Mouse (Mus musculus) left cerebral cortex, adult 11 months (tissue): ENCODE data around the gene Nanos1.

Experiments used
- DNase-seq: peaks from one replicate; pipeline ENCODE4 v3.0.0; 2022; ENCODE audit warnings: low spot score

Gene Nanos1

GRCm38 (mm10) chr19:60788214-60788960 lies 32.6 kb downstream of the Nanos1 start:
- DNase-seq = no peak

GRCm38 (mm10) chr19:60789452-60789851 lies 33.7 kb downstream of the Nanos1 start:
- DNase-seq = no peak

DNA sequence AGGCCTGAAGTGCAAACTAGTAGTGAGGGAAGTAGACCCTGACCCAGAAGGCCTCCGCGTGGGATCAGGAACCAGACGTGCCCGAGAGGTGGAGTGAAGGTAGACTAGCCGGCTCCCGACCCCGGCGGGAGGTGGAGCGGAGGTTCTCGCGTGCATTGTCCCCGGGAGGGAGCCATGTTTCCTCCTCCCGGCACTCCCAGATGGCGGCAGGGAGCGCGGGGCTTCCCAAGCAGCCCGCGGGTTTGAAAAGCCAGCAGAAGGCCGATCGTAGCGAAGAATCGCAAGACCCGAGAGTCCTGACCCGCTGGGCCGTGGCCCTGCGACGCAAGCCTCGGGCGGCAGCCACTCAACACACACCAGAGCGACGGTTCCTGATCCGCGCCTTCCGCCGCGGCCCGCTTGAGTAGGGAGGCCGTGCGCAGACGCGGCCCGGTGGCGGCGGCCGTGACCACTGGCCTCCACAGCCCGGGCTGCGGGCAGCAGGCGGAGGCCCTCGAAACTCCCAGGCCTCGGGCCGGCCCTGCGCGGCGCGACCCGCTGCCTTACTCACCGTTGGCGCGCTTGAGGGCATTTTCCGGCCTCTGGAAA lies 34.2 kb downstream of the Nanos1 start:
- peak; percentile 25 for DNase-seq

GRCm38 (mm10) chr19:60790551-60791161 lies 34.9 kb downstream of the Nanos1 start, which contains the start of gene Eif3a:
Eif3a (minus strand) TSS chr19:60790658.
- DNase-seq = peak; percentile 90

DNA sequence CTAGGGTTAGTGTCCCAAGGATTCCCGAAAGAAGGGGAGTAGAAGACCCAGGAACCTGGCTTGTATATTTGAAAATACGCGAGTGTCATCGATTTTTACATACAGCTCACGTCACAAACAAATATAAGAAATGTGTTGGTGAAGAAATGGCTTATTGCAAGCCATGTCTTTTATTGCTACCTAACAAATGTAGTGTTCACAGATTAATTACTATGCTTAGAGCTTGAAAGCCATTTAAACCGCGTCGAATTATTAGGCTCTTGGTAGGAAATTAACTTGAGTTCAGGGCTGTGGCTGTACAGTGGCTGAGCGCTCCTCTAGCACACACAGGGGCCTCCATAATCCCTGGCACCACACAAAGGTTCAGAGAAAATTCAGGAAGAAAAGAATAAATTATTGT lies 35.4 kb downstream of the Nanos1 start:
- no peak for DNase-seq

GRCm38 (mm10) chr19:60793170-60793707 lies 37.5 kb downstream of the Nanos1 start:
- no peak for DNase-seq

DNA sequence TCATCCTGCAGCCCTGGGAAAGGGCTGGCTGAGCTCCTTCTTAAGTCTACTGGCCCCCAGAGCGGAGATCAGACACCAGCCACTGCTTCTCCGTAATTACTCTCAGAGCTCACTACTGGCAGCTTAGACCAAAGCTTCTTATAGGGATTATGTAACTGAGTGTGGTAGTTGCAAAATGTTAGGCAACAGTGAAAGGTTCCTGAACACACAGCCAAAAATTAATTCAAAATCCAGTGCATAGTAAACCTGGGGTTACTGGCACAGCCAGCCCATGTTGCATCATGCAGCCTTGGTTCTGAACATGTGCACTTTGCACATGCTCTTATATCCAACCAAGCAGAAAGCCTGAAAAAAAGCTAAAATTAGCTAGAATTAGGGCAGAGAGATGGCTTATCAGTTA lies 39.5 kb downstream of the Nanos1 start:
- DNase-seq = no peak

- DNase-seq = no peak
Measured at GRCm38 (mm10) chr19:60797415-60797814, 41.6 kb downstream of the Nanos1 start.

DNA sequence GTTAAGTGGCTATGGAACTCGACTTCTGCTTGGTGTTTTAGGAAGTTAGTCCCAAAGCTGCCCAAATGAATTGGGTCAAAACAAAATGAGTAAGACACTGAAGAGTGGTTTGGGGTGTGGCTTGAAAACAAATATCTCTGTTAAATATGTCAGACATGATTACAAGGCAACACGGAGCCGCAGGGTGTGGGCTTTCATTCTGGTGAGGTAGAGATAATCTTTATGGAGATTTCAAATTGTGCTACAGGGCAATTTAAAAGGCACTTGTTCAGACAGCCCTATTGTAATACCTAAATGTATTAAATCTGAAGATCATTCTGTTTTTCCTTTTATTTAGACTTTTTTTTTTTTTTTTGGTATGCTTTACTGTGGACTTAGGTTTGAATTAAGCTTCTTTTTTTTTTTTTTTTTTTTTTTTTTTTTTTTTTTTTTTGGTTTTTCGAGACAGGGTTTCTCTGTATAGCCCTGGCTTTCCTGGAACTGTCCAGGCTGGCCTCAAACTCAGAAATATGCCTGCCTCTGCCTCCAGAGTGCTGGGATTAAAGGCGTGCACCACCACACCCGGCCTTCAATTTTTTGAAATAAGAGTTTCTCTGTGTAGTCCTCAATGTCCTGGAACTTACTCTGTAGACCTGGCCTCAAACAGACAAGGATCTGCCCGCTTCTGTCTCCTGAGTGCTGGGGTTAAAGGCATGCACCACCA lies 44.2 kb downstream of the Nanos1 start:
- DNase-seq = no peak

GRCm38 (mm10) chr19:60804903-60805302 lies 49.1 kb downstream of the Nanos1 start:
- no peak for DNase-seq
